Mouse (Mus musculus): ENCODE measurements around the gene Igf2r.

- TF ChIP-seq POLR2A (IDR thresholded peaks at IDR 0.05; ENCODE audit: low read depth, low read length) (no peak), CTCF (conservative IDR thresholded peaks at IDR 0.05; ENCODE audit: insufficient read depth, insufficient read length, low read depth, low read length) (no peak)
These were observed 77.6 kb downstream of the Igf2r start for GRCm38 (mm10) chr17:12691899-12692298.
